Mouse (Mus musculus) lung, postnatal 25 days (tissue): ENCODE measurements around the gene Snapc2.

Experiments
- DNase-seq: peaks from one replicate; pipeline ENCODE4 v3.0.0; 2022; ENCODE audit warnings: low spot score

Snapc2 gene

GRCm38 (mm10) chr8:4265160-4265914 lies 12.5 kb downstream of the Snapc2 start:
- DNase-seq = no peak

GRCm38 (mm10) chr8:4267627-4268026 lies 14.7 kb downstream of the Snapc2 start:
- DNase-seq = no peak

- DNase-seq = no peak
These were observed 16.7 kb downstream of the Snapc2 start for GRCm38 (mm10) chr8:4269609-4270008.

GRCm38 (mm10) chr8:4275275-4276110 lies 22.6 kb downstream of the Snapc2 start, which contains the start of gene Timm44:
Gene Timm44, minus strand, starts transcription at chr8:4275913.
- DNase-seq = peak; percentile 95

GRCm38 (mm10) chr8:4276111-4276465 lies 23.2 kb downstream of the Snapc2 start:
- DNase-seq = no peak

- DNase-seq = no peak
These were observed 39.9 kb downstream of the Snapc2 start for GRCm38 (mm10) chr8:4292738-4293137.

GRCm38 (mm10) chr8:4297822-4298221 lies 44.9 kb downstream of the Snapc2 start:
- no peak for DNase-seq

- no peak for DNase-seq
These were observed 51.3 kb downstream of the Snapc2 start for GRCm38 (mm10) chr8:4304124-4304547.
